Mouse (Mus musculus) thymus, postnatal 14 days (tissue): Measurements from ENCODE around the gene Hax1.

Experiments
- DNase-seq: peaks from one replicate; pipeline ENCODE4 v3.0.0; 2021

Hax1 gene

DNA sequence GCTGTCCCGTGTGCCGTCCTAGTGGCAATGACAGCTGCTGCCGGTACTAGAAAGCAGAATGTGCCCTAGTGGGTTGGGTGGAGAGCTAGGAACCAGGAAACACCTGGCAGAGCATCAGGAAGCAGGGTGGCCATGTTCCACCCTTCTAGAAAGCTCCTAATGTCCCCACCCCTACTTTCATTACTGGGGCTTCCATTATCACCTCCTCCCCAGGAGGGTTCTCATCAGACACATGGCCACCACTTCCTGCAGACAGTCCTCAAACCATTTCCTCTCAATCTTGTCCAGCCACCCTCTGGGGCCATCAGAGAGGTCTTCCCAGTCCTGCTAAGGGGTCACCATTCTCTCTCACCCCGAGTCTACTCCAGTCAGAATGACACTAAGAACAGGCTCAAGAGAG, 37.1 kb downstream of the Hax1 start:
- DNase-seq, result peak; percentile 26

GRCm38 (mm10) chr3:89960469-89960868, 38.1 kb downstream of the Hax1 start:
- peak; percentile 91 for DNase-seq

DNA sequence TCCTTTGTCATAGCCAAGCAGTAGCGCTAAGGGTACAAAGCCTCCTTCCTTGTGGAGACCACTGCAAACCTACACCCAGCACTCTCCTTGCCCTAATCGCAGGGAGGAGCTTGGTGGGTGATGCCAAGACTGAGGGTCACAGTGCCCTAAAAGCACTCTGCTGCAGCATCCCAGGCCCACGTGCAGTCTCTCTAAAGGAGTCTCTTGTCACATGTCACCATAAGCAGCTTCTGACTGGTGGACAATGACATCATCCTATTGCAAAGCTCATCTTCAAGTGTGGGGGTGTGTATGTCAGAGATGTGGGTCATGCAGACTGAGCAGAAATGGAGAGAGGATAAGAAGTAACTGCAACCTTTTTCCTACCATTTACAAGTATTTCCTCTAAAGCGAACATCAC, 39.1 kb downstream of the Hax1 start:
- no peak for DNase-seq

GRCm38 (mm10) chr3:89957880-89958279, 40.7 kb downstream of the Hax1 start:
- no peak for DNase-seq

DNA sequence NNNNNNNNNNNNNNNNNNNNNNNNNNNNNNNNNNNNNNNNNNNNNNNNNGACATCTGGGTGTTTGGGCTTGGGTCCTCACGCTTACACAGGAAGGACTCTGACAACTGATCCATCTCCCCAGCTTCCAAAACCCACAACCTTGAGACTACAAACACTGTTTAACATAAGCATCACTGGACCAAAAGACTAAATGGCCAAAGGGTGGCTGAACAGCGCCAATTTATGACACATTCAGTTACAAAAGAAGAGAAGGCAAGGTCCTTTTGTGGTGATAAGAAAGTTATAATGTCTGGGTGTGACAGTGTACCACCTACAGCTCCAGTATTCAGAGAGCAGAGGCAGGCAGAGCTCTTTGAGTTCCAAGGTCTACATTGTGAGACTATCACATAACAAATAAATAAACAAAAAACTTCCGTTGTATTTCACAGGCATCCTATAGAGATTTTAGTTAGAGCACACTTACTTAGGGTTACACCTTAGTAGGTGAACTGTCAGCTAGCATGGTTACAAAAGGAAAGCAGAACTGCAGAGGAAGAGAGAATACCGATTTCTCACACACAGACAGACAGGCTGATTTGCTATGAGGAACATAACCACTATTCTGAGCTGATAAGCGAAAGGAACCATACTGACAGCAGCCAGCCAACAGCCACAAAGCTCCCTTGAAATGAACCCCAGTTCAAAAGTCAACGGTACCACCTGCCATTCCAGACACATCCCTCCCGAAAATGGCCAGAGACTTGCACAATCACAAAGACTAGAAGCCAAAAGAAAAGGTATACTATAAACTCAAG, 42.2 kb downstream of the Hax1 start:
- no peak for DNase-seq

GRCm38 (mm10) chr3:89953420-89953819, 45.2 kb downstream of the Hax1 start:
- peak; percentile 83 for DNase-seq

GRCm38 (mm10) chr3:89948655-89949054, 49.9 kb downstream of the Hax1 start:
- DNase-seq, result no peak

- no peak for DNase-seq
These were observed 50.6 kb downstream of the Hax1 start for GRCm38 (mm10) chr3:89948021-89948420.
